Mouse (Mus musculus) 3T3-L1 (cell line): ENCODE data around the gene Lyg2.
A peak's percentile ranks its signal among the peaks of the same experiment; 100 is the strongest.

Experiments used
- DNase-seq: peaks from one replicate; pipeline ENCODE4 v3.0.0-alpha.2; 2015; ENCODE audit warnings: low read depth, low spot score

The Lyg2 gene

DNA sequence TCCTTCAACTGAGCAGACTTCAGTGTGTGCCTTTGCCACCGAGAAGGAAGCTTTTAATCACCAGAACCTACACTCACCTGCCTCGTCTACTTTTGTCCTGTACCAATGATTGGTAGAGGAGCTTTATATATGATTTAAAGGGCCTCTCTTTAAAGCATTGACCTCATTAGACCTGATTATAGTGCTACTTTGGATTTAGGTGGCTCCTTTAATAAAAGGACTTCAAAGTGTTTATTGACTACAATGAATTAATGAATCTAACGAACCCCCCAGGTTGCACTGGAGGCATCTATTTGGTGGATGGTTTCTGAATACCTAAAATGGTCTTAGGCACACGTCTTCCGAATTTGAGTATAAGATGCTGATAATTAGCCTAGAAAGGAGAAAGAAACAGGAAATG is at the start of gene Lyg2:
TSS of gene Lyg2 (minus strand) at position 101 of the 400 bp plus-strand sequence.
- no peak for DNase-seq

DNA sequence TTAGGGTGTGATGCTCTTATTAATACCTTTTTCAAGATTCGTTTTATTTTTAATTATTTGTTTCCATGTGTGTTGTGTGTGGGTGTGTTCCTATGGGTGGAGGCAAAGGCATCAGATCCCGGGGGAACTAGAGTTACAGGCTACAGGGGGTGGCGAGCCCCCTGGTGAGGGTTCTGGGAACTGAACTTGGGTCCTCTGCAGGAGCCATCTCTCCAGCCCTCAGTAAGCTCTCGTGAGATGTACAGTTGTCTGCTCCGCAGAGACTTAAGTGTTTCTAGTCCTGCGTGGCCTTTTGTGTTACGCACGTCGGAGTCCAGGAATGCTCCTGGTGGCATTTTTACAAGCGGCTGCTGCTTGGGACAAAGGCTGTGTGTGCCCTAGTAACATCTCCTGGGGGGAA is 49.3 kb upstream of the Lyg2 start:
- DNase-seq, result no peak

DNA sequence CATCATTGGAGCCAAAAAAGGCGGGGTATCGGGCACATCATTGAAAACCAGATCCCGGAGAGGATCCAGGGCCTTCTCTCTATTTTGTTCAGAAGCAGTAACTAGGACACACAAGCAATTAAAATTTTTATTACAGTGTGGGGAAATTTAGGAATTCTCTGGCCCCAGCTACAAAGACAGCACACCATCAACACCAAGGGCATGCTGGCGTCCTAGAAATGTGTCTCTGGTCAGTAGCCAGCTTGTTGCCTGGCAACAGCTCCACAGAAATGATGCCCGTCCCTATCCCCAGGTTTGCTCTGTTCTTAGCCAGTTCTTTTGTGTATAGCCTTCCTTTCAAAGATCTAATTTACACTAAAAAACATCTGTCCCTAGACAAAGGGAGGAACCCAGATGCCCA is 43.2 kb upstream of the Lyg2 start:
- DNase-seq, result no peak

DNA sequence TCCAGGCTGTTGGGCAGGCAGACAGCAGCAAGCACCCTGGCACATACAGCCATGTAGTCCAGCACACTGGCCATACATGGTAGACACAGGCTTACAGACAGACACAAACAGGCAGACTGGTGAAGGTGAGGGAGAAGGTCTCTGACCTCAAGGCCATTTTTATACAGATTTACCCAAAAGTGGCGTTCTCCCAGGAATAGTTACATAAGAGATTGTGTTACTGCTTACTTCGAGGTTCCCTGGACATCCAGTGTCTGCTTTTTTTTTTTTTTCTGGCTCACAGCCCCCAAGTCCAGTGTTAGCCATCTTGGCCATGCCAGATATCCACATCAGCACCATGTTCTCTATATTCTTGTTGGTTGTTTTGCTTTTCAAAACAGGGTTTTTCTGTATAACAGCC is 42.2 kb upstream of the Lyg2 start:
- no peak for DNase-seq

DNA sequence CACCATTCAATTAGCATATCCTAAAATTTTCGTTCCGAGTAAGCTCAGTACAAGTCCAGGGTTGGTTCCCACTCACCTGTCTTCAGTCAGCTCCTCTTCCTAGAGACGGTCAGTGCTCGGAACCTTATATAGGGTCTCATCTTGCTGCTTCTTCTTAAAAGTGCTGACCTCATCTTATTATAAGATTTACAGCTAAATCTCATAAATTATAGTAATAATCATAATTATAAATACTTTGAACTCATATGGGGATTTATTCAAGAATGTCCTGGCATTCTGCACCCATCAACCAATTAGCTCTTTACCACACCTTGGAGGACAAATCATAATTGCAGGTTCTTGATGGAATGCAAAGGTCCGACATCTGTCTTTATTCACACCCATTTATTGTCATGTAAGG is 41.4 kb upstream of the Lyg2 start, which contains the start of gene Lyg1:
TSS of gene Lyg1 (minus strand) at position 101 of the 400 bp plus-strand sequence.
- DNase-seq, result no peak

DNA sequence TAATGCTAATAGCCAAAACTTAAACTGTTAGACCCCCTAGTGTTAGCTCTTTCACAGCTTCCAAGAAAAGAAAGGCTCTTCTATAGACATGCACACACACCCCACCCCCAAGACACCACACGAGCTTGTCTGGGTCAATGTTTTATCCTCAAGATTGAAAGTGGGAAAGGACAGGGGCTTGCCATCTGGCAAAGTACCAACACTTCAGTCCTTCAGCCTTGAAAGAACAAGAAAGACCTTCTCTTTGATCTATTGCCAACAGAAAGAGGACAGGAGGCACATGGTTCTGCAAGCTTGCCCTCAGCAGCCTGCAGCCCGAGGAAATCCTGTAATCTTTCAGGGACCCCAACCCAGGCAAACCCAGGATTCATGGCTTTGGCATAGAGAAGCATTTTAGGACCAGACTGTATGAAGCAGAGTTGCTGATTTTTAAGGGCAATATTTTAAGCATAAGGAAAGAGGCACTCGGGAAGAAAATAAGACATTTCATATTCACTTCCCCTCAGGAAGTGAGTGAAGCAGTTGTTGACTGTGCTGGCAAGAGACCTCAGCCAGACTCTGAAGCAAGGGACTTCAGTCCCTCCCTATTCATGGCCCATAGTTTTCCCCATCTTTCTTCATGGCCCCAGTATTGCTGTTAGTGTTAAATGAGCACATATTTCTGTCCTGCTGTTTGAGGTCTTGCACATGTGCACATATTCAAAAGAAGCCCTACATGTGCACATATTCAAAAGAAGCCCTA is 40.6 kb upstream of the Lyg2 start:
- DNase-seq, result no peak

DNA sequence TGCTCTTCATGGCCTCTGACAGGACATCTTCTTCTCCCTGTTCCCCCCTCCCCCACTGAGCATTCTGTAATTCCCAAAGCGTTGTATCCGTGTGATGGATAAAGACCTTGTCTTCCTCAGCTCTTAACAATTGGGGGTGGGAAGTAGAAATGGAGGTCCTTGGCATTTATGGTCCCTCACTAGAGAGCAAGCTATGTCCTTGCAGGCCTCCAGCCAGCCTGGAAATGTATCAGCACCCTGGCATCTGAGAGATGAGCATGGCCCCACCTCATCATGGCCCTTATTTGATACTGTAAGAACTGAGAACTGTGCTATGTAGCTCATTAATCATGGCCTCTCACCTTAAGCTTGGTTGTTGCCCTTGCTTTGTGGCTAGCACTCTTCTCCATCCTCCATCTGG is 39.0 kb upstream of the Lyg2 start:
- no peak for DNase-seq

DNA sequence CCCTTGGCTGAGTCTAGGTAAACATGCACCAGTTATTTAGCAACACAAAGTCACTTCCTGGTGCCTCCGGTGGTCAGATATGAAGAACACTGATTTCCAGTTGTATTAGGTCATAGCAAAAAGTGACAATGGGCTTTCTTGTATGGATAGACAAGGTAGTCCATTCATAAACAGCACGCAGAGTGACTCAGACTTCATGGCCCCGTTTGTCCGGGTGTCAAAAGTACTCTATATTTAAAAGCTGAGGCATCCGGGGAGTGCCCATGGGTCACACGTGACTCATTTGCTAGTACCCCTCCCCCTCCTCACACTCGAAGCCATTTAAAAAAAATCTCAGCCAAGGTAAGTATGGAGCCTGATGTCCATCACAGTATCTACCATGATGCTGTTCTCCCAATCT is 38.5 kb upstream of the Lyg2 start:
- peak; percentile 29 for DNase-seq

DNA sequence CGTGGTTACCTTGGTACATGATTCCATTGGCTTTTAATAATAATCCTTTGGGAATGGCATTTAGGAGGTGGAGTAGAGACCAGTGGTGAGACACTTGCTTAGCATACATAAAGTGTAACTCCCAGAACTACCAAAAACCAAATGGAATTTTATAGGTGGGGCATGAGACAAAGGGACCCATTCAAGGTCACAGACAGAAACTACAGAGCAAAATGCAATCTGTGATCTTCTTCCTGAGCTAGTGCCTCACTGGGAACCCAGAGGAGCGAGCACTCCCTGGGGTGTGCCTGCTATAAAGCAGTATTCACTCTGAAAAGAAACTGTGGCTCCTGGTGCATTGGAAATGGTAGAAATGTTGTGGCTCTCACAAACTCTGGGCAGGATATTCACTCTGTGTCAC is 32.6 kb upstream of the Lyg2 start:
- no peak for DNase-seq

DNA sequence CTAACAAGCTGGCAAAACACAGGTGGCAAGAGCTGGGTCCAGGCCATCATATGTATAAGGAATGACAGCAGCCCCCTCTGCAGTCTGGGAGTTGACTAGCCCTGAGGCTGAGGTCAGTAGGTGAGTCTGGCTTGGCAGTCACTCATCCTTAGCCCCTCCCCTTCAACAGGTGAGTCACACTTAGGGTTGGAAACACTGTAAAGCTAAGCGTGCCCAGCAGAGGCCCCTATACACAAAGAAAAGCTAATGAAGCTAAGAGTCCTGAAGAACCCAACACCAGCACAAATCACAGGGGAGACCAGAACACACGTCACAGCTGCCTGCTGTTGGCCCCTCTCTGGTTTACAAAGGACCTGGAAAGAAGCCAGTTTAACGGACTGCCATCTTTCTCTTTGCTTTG is 15.5 kb upstream of the Lyg2 start:
- peak; percentile 80 for DNase-seq

DNA sequence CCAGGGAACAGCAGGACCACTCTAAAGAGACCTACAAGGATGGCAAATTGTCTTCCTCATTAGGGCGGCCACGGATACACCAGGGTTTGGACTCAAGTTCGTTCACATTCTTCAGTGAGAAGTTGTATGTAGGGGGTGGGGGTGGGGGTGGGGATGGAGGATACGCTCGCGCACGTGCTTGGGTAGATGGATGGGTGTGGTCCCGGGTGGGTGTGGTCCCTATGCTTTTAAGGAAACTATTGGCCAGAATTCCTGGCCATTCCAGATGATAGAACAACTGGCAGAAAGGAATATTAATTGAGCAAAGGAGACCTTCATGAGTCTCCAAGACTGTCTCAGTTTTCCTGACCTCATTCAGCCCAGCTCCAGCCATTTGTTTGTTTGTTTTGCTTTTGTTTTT is 9.7 kb upstream of the Lyg2 start:
- DNase-seq, result no peak

DNA sequence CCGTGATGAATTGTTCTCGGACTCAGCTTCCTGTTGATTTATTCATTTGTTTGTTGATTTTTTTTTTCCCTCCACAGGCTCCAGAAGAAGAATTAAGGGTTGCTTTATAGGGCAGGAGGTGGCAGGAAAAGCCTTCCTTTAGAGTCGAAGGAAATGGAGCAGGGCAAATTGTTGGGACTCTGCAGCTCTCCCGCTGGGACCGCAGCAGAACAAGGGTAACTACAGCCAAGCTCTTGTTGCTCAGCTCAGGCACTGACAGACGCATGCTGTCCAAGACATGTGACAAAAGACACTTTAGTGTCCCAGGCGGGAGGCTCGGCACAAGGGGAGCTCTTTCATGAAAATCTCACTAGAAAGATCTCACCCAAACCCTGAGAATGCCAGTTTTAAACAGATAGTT is 6.2 kb upstream of the Lyg2 start:
- no peak for DNase-seq

DNA sequence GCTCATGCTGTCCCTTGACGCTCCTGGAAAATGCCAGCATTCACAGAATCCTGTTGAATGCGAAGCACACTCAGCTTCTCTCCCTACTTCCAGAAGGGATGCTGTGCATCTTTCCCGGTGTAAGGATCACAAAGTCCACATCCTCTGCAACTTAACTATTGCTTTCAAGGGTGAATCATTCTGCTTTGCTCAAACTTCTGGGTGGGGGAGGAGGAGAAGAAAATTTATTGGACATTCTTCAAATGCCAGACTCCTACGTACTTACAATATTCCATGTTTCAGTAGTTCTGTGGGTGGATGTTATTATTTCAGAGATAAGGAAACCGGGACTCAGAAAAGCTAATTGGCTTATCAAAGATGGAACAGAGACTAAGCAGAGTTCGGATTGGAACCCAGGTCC is 1.8 kb upstream of the Lyg2 start:
- DNase-seq, result peak; percentile 54

DNA sequence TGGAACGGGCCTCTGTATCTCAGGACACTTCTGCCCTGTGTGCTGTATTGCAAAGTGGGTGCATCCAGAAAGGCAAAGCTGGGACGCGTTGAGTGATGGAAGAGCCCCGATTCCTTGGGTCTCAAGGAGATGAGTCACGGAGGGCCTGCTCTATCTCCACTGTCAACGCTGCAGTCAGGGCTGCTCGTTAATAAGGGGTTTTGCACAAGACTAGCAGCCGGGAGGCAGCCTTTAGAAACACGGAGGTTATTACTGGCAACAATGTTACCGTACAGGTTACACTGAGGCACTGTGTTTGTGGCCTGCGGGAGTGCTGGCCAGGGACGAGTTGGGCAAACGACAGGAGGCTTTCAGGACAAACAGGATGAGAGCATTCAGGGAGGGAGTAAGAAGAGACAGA is 1.4 kb upstream of the Lyg2 start:
- DNase-seq, result peak; percentile 27

DNA sequence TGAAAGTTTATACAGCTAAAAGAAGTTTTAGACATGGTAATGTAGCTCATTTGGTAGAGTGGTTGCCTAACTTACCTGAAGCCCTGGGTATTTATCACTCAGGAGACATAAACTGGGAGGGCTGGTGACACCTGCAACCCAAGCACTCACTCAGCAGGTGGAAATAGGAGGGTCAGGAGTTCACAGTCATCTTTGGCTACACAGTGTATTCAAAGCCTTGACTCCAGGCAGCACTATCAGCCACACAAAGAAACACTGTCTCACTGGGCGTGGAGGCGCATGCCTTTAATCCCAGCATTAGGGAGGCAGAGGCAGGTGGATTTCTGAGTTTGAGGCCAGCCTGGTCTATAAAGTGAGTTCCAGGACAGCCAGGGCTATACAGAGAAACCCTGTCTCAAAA is 3.5 kb downstream of the Lyg2 start:
- DNase-seq, result no peak

DNA sequence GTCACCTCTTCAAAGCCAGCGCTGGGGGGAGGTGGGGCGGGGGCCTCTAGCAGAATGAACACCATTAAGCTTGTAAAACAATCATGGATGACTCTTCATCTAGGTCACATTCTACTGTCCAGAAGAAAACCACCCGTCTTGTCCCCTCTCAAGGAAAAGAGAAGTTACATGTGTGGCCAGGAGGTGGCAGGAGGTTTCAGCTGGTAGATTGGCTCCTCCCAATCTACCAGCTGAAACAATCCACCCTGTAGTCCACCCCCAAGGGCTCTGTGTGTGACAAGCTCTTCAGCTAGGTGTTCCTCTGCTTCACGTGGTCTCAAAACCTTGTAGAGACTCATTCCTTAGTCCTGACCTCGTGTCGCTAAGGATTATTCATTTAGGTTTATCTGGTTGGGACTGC is 13.1 kb downstream of the Lyg2 start:
- DNase-seq, result peak; percentile 66

DNA sequence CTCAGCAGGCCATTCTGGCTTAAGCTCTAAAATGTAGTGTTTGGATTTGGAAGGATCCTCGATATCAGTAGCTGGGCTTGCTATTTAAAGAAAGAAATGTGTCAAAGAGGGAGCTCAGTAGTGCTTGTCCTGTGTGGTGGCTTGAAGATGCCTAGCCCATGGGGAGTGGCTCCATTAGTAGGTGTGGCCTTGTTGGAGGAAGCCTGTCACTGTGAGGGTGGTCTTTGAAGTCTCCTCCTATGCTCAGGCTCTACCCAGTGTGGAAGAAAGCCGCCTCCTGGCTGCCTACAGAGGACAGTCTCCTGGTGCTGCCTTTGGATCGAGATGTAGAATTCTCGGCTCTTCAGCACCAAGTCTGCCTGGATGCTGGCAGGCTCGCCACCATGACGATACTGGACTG is 16.0 kb downstream of the Lyg2 start:
- no peak for DNase-seq

DNA sequence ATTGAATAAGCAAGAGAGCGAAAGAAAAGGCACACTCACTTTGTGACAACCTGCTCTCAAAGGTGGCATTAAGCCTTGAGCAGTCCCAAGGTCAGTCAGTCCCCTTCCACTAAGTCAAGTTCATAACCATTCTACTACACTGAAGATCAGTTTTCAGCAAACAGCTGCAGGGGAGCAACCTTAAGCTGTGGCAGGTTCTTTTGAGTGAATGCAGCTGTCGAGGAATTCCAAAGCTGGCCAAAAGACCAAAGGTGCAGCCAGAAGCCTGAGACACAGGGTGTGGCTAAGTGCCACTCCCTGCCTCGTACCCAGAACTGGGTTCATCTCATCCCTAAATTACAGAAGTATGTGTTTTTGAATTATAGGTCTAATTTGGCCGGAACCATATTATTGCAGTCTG is 16.5 kb downstream of the Lyg2 start:
- no peak for DNase-seq

DNA sequence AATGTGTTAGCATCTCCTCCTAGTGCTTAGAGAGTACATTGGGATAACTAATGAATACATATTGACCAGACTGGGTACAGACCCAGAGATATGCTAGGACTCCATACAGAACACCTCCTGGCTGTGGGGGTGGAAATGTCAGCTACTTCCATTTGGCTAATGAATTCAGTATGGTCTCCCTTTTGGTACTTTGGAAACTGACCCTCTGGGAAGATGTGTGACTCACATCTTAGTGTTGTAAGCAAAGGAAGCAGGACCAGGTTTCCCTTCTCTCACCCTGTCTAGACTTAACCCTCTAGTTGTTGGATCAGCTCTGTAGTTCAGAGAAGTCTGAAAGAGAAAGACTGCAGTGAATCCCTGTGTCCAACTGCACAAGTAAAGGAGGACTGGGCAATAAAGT is 21.7 kb downstream of the Lyg2 start:
- DNase-seq, result peak; percentile 52

DNA sequence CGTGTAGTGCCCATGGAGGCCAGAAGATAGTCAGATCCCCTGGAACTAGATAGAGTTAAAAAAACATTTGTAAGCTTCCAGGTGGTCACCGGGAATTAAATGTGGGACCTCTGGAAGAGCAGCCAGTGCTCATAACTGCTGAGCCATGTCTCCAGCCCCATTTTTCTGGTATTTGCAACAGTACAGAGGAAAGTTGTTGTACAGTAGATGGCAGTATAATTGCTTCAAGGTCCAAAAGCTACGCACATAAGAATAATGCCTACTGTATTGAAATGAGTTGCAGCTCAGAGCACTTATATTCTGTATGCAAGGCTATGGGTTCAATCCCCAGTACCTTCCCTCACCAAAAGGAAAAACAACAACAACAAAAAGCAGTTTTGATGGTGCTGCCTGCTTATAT is 24.9 kb downstream of the Lyg2 start:
- peak; percentile 70 for DNase-seq

DNA sequence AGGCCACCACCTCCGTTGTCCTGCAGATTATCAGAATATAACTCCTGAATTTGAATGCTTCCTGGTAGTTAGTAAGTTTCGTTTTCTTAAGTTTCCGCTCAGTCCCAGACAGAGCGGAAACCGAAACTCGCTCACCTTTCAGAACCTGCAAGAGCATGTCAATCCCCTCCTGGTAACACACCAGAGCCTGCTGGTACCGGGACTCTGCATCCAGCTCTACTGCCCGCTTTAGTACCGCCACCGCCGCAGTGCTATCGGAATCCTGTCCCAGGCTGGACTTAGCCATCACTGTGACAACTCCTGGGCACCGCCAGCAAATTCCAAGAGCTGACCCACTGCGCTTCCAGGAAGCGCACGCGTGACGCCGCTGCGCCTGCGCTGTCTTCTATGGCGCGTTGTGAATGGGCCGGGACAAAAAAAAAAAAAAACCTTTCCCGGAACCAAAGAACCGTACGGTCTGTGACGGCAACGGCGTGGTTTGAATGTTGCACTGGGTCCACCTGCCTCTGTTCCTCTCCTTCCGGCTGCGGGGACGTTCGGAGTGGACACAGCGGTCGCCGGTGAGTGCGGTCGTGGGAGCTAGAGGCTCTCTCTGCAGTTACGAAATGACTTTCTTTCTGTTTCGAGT is 26.2 kb downstream of the Lyg2 start, which contains the start of the genes Mitd1 and Mrpl30:
TSS of gene Mitd1 (minus strand) at position 387 of the 628 bp plus-strand sequence.
TSS of gene Mrpl30 (plus strand) at position 453 of the 628 bp plus-strand sequence.
- DNase-seq, result peak; percentile 94

DNA sequence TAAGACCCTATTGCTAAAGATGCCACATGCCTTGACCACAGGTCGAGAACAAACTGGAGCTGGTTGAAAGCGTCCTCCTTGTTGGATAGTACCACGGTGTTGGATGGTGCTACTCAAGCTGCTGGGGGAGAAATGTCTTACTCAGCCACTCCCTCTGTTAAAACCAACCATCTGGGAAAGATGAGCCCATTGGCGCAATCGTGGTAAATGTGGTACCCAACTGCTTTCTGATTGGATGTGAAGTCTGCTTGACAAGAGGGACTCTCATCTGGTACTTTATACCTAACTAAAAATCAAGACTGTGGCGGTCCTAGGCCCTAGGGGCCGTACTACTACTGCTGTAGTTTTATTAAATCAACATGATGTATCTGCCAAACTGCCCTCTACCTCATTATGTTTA is 27.1 kb downstream of the Lyg2 start:
- DNase-seq, result peak; percentile 15

DNA sequence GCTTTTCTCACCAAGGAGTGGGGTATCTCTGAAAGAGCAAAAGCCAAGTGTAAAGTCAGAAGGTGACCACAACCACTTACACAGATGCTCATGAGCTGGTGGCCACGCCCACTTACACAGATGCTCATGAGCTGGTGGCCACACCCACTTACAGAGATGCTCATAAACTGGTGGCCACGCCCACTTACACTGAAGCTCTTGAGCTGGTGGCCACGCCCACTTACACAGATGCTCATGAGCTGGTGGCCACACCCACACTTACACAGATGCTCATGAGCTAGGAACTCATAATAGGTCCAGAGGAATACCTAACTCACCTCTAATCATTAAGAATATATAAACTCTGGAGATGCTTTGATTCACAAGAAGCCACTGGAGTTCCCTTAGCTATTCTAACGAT is 31.8 kb downstream of the Lyg2 start:
- DNase-seq, result peak; percentile 69
